9 mouse cellular contexts compared by ENCODE assay signal in genomic region chr6:57535971-57536669, GRCm38 (mm10). TPM values are rescaled to one million over a fixed set of nuclear protein-coding genes. Genes with fewer than 3 reads are reported as not detected.
DNase-seq lines count a peak whose midpoint lies in the region; ATAC-seq and TF ChIP-seq lines count a peak whose summit lies in the region.
"Had no signal": no experiment of that assay in that cellular context is flagged by ENCODE, and none has a peak within 500 bp of the region (broad histone marks: within the 10 kb centered on the region; RNA-seq: fewer than 3 reads in every experiment).

No protein-coding gene starts in this region.

- DNase-seq in gastrocnemius, adult 2 months = no peak
- no peak for DNase-seq in gastrocnemius, adult 18-20 months (ENCODE audit: low spot score)
- peak; percentile 27 for DNase-seq in ES-CJ7 (ENCODE audit: low read depth, low spot score)
- DNase-seq in embryo, embryonic 10.5 days (ENCODE audit: low spot score) = peak; percentile 62
- DNase-seq in liver, postnatal 0 days = no peak
- no peak for DNase-seq in left cerebral cortex, postnatal 14 days (ENCODE audit: low spot score in 2 of 2)

- no peaks in the 10 kb centered on the region for H3K9me3 ChIP-seq in hindbrain, embryonic 13.5 days
- no peaks in the 10 kb centered on the region for H3K9me3 ChIP-seq in liver, postnatal 0 days (ENCODE audit: low read length)
- no peaks in the 10 kb centered on the region for H3K9me3 ChIP-seq in stomach, embryonic 16.5 days (replicated peaks; ENCODE audit: control insufficient read depth, low read length)

- H3K27me3 ChIP-seq in hindbrain, embryonic 13.5 days = no peaks in the 10 kb centered on the region
- H3K27me3 ChIP-seq in liver, postnatal 0 days (ENCODE audit: insufficient read depth, low read length) = no peaks in the 10 kb centered on the region
- no peaks in the 10 kb centered on the region for H3K27me3 ChIP-seq in stomach, embryonic 16.5 days (ENCODE audit: control insufficient read depth, insufficient read depth, low read length)
- H3K27me3 ChIP-seq: Patski had no signal

- no peak for TF ChIP-seq CTCF in gastrocnemius, adult 2 months (IDR thresholded peaks at IDR 0.05)
- no peak for TF ChIP-seq CTCF in liver, postnatal 0 days (IDR thresholded peaks at IDR 0.05; ENCODE audit: low read depth)

- peak overlapping the region; percentile 70 for H3K4me2 ChIP-seq in hindbrain, embryonic 13.5 days
- H3K4me2 ChIP-seq in liver, postnatal 0 days (ENCODE audit: low read depth, low read length) = peak overlapping the region; percentile 79
- H3K4me2 ChIP-seq in stomach, embryonic 16.5 days (ENCODE audit: low read depth, low read length) = peak overlapping the region; percentile 65

- H3K9ac ChIP-seq in hindbrain, embryonic 13.5 days = peak overlapping the region; percentile 66
- H3K9ac ChIP-seq in liver, postnatal 0 days (replicated peaks) = peak overlapping the region; percentile 35; the same call in 1 of the 2 replicates
- peak overlapping the region; percentile 60 for H3K9ac ChIP-seq in stomach, embryonic 16.5 days (ENCODE audit: low read length)

- intact Hi-C loops in gastrocnemius, adult 2 months (cut with DNase I) = loop anchor here (10.0 kb wide), 1 partner anchor 159 kb away; the partner anchor contains the start of gene Pyurf
- intact Hi-C loops in left cerebral cortex, postnatal 14 days (cut with DNase I) = no loop called here

- no peak for TF ChIP-seq EP300 in liver, postnatal 0 days (IDR thresholded peaks at IDR 0.05; ENCODE audit: low read depth)

- ATAC-seq in hindbrain, embryonic 13.5 days (ENCODE audit: low FRiP score) = peak; percentile 66
- ATAC-seq in liver, postnatal 0 days = 0 out of 2 replicates have a peak, but pooled peaks have one; percentile 14
- ATAC-seq in stomach, embryonic 16.5 days (ENCODE audit: insufficient read depth, low FRiP score) = 0 out of 2 replicates have a peak, but pooled peaks have one; percentile 21

- peak overlapping the region; percentile 87 for H3K27ac ChIP-seq in gastrocnemius, adult 2 months
- peak overlapping the region; percentile 69 for H3K27ac ChIP-seq in hindbrain, embryonic 13.5 days
- H3K27ac ChIP-seq in liver, postnatal 0 days (ENCODE audit: low read depth) = peak overlapping the region; percentile 90
- H3K27ac ChIP-seq in stomach, embryonic 16.5 days (ENCODE audit: low read length) = peak overlapping the region; percentile 83

- 28% methylated on average over 14 of the region's 14 CpGs for WGBS in hindbrain, embryonic 13.5 days
- WGBS in liver, postnatal 0 days (ENCODE audit: insufficient replicate concordance) = 21% methylated on average over 14 of the region's 14 CpGs
- 24% methylated on average over 14 of the region's 14 CpGs for WGBS in stomach, embryonic 16.5 days

- peaks cover 19% of the 10 kb centered on the region for H3K4me1 ChIP-seq in hindbrain, embryonic 13.5 days (replicated peaks)
- H3K4me1 ChIP-seq in liver, postnatal 0 days (ENCODE audit: insufficient read depth) = 0 out of 2 replicates have a peak, but pooled peaks cover 2% of the 10 kb centered on the region
- peaks cover 8% of the 10 kb centered on the region for H3K4me1 ChIP-seq in stomach, embryonic 16.5 days (ENCODE audit: control insufficient read depth, insufficient read depth, low read length)

- peak overlapping the region; percentile 88 for H3K4me3 ChIP-seq in gastrocnemius, adult 2 months
- H3K4me3 ChIP-seq in hindbrain, embryonic 13.5 days = peak overlapping the region; percentile 72
- peak overlapping the region; percentile 66 for H3K4me3 ChIP-seq in liver, postnatal 0 days (ENCODE audit: low read depth, low read length)
- peak overlapping the region; percentile 68 for H3K4me3 ChIP-seq in stomach, embryonic 16.5 days (replicated peaks; ENCODE audit: low read length)

- H3K36me3 ChIP-seq in hindbrain, embryonic 13.5 days = no peaks in the 10 kb centered on the region
- no peaks in the 10 kb centered on the region for H3K36me3 ChIP-seq in liver, postnatal 0 days (replicated peaks; ENCODE audit: insufficient read depth, low read length)
- H3K36me3 ChIP-seq in stomach, embryonic 16.5 days (ENCODE audit: control insufficient read depth, insufficient read depth, low read length) = no peaks in the 10 kb centered on the region

RNA-seq across cellular contexts. Expression of gene Ppm1k, which starts 0.9 kb away (rescaled TPM):
- 10 to 100 TPM; 10.9 to 21.9 TPM for total RNA-seq in gastrocnemius, adult 2 months (2021)
- total RNA-seq in gastrocnemius, adult 18-20 months (2021) = 10 to 100 TPM; 13.9 to 16.0 TPM
- polyA plus RNA-seq in hindbrain, embryonic 13.5 days (2015; fragmentation: Nextera tagmentation; extraction: Ambion mirVana) = 6.1 and 6.9 TPM in 2 replicates
- polyA plus RNA-seq in liver, postnatal 0 days (2015; fragmentation: Nextera tagmentation; extraction: Ambion mirVana) = 14.9 and 15.6 TPM in 2 replicates
- 5.3 and 5.4 TPM in 2 replicates for polyA plus RNA-seq in stomach, embryonic 16.5 days (2015; fragmentation: Nextera tagmentation; extraction: Ambion mirVana)
- 10 to 100 TPM; 45.6 to 47.0 TPM for total RNA-seq in left cerebral cortex, postnatal 14 days (2021)

RNA-seq across cellular contexts. Expression of gene Herc6, which starts 44.7 kb away (rescaled TPM):
- total RNA-seq in gastrocnemius, adult 2 months (2021) = 1 to 10 TPM; 1.5 to 1.6 TPM
- total RNA-seq in gastrocnemius, adult 18-20 months (2021) = 1 to 10 TPM in 1 of 2 experiments, under 1 TPM in 1; 0.34 to 1.2 TPM
- 0.95 and 1.1 TPM in 2 replicates for polyA plus RNA-seq in hindbrain, embryonic 13.5 days (2015; fragmentation: Nextera tagmentation; extraction: Ambion mirVana)
- 5.0 and 5.5 TPM in 2 replicates for polyA plus RNA-seq in liver, postnatal 0 days (2015; fragmentation: Nextera tagmentation; extraction: Ambion mirVana)
- 1.7 and 3.0 TPM in 2 replicates for polyA plus RNA-seq in stomach, embryonic 16.5 days (2015; fragmentation: Nextera tagmentation; extraction: Ambion mirVana)
- 1 to 10 TPM; 4.8 to 6.5 TPM for total RNA-seq in left cerebral cortex, postnatal 14 days (2021)

Comparison
In these comparisons a context has a peak if more than half of its experiments do, and no peak if none do; other contexts are left out.
1. DNase-seq: peak in ES-CJ7 (single experiment) and embryo, embryonic 10.5 days (single experiment); none in gastrocnemius, adult 2 months (single experiment), gastrocnemius, adult 18-20 months (single experiment), liver, postnatal 0 days (single experiment) and left cerebral cortex, postnatal 14 days (0 of 2).
2. ATAC-seq: peak in every context shown above with its lines; median percentile 66 in hindbrain, embryonic 13.5 days; 21 in stomach, embryonic 16.5 days; 14 in liver, postnatal 0 days.
3. Peak in every context shown above with its lines, with median percentiles within 50 percentile points of each other: H3K27ac ChIP-seq, H3K4me3 ChIP-seq, H3K4me2 ChIP-seq and H3K9ac ChIP-seq.